Mouse (Mus musculus) small intestine, adult 2 months (tissue): ENCODE results near the gene Snx29.

ENCODE experiments used
- CTCF ChIP-seq: fragments of 200-500 bp; IDR thresholded peaks from 2 replicates; pipeline ENCODE4 v1.5.1; 2012; ENCODE audit warnings: low read depth, mild to moderate bottlenecking, control low read depth, inconsistent platforms, low read length, moderate library complexity, mixed read lengths; ENCODE audit not compliant: insufficient replicate concordance, insufficient read length; ENCODE audit errors: extremely low read depth
- POLR2A ChIP-seq: fragments of 200-500 bp; IDR thresholded peaks from 2 replicates; pipeline ENCODE4 v1.6.1; 2012; ENCODE audit warnings: low read depth, mild to moderate bottlenecking, control low read depth, inconsistent platforms, low read length, moderate library complexity

DNA sequence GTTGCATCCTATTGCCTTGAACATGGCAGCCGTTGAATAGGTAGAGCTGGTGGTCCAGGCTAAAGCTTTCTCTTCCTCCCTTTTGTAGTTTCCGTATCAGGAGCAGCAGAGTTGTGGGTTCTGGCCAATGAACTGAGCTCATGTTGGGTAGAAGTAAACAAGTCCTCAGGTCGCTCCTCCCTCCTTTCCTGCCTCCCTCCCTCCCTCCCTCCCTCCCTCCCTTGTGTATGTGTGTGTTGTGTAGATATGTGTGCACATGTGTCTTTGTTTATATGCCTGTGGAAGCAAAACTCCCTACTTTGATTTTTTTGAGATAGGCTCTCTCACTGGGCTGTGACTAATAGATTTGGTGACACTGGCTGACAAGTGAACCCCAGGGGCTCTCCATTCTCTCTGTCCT lies 251.8 kb downstream of the Snx29 start:
- TF ChIP-seq CTCF (no peak), POLR2A (no peak)
